Mouse (Mus musculus) heart, embryonic 16.5 days (tissue): ENCODE results near the gene Msi1. TPM values are rescaled to one million over a fixed set of nuclear protein-coding genes. Genes with fewer than 3 reads are reported as not detected.

Source experiments
- ATAC-seq: fragments of 200-750 bp; cut with Nextera tagmentation; replicated peaks from 2 replicates; pipeline ENCODE4 v1.8.0; 2017; ENCODE audit warnings: moderate number of reproducible peaks; ENCODE audit not compliant: insufficient read depth, low FRiP score; ENCODE audit errors: extremely low read depth
- H3K27ac ChIP-seq: fragments of 300-500 bp; sonication (generic); 2 replicates; pipeline ENCODE4 v1.5.1; 2014; ENCODE audit warnings: mild to moderate bottlenecking, low read length, control low read depth, moderate library complexity
- H3K27me3 ChIP-seq: fragments of 300-500 bp; sonication (generic); 2 replicates; pipeline ENCODE4 v1.6.1; 2014; ENCODE audit warnings: low read length, mixed read lengths; ENCODE audit not compliant: control insufficient read depth, insufficient read depth
- H3K36me3 ChIP-seq: fragments of 300-500 bp; sonication (generic); 2 replicates; pipeline ENCODE4 v1.6.1; 2014; ENCODE audit not compliant: control insufficient read depth, insufficient read depth
- H3K4me1 ChIP-seq: fragments of 300-500 bp; sonication (generic); 2 replicates; pipeline ENCODE4 v1.6.1; 2014; ENCODE audit warnings: low read length, mixed read lengths; ENCODE audit not compliant: control insufficient read depth, insufficient read depth
- H3K4me2 ChIP-seq: fragments of 300-500 bp; sonication (generic); 2 replicates; pipeline ENCODE4 v1.6.1; 2014; ENCODE audit warnings: low read depth, mild to moderate bottlenecking, control low read depth, low read length
- H3K4me3 ChIP-seq: fragments of 300-500 bp; sonication (generic); 2 replicates; pipeline ENCODE4 v1.5.1; 2014; ENCODE audit warnings: mild to moderate bottlenecking, control low read depth, low read length
- H3K9ac ChIP-seq: fragments of 300-500 bp; sonication (generic); 2 replicates; pipeline ENCODE4 v1.6.1; 2014; ENCODE audit warnings: low read length, control low read depth
- H3K9me3 ChIP-seq: fragments of 300-500 bp; sonication (generic); replicated peaks from 2 replicates; pipeline ENCODE4 v1.6.1; 2016; ENCODE audit warnings: low read length; ENCODE audit not compliant: control insufficient read depth
- WGBS: fragments of 180-500 bp; shearing (Covaris S2); extraction: QIAGEN DNeasy Blood & Tissue Kit; methylation state at CpG from one replicate; pipeline ENCODE4 v1.1.7; 2014; 5-methylcytosine and 5-hydroxymethylcytosine counted together
- polyA plus RNA-seq: library from polyadenylated mRNA; unstranded; fragments of >200 nt; fragmentation: Nextera tagmentation; extraction: Ambion mirVana; gene quantifications from 2 replicates; pipeline ENCODE4 v1.2.1, GENCODE M21; 2015

Gene Msi1
- polyA plus RNA-seq: 1.1 and 1.8 TPM in 2 replicates

GRCm38 (mm10) chr5:115429359-115430186 is at the start of gene Msi1:
Gene Msi1, plus strand, starts transcription at chr5:115429599.
- H3K27me3 ChIP-seq: peaks cover 30% of the 10 kb centered on the region

GRCm38 (mm10) chr5:115391935-115392334 is 37.5 kb upstream of the Msi1 start:
- Histone ChIP-seq H3K36me3 (no peaks in the 10 kb centered on the region), H3K4me1 (no peaks in the 10 kb centered on the region), H3K9me3 (no peaks in the 10 kb centered on the region), H3K9ac (no peak overlapping the region), H3K4me3 (no peak overlapping the region), H3K4me2 (no peak overlapping the region), H3K27me3 (0 out of 2 replicates have a peak, but pooled peaks cover 3% of the 10 kb centered on the region), H3K27ac (no peak overlapping the region)
- ATAC-seq: no peak
- WGBS: 40% methylated on average over 9 of the region's 9 CpGs

More at GRCm38 (mm10) chr5:115429359-115430186, at the start of gene Msi1:
- H3K4me3 ChIP-seq: peak within 1 kb of the TSS; percentile 83
- H3K4me1 ChIP-seq: peaks cover 4% of the 10 kb centered on the region
- no peaks in the 10 kb centered on the region for H3K9me3 ChIP-seq
- H3K36me3 ChIP-seq: no peaks in the 10 kb centered on the region
- peak within 1 kb of the TSS; percentile 97 for H3K4me2 ChIP-seq
- no peak within 1 kb of the TSS for H3K27ac ChIP-seq
- ATAC-seq: peak; percentile 62
- H3K9ac ChIP-seq: peak within 1 kb of the TSS; percentile 84
- under 1% methylated on average over 60 of the region's 117 CpGs for WGBS

- 62% methylated on average over 1 of the region's 1 CpGs for WGBS
- H3K9me3 ChIP-seq: no peaks in the 10 kb centered on the region
- H3K36me3 ChIP-seq: no peaks in the 10 kb centered on the region
- ATAC-seq: no peak
- no peak overlapping the region for H3K27ac ChIP-seq
- H3K27me3 ChIP-seq: peaks cover 3% of the 10 kb centered on the region; the same call in 1 of the 2 replicates
- no peak overlapping the region for H3K4me3 ChIP-seq
- H3K9ac ChIP-seq: no peak overlapping the region
- no peak overlapping the region for H3K4me2 ChIP-seq
- H3K4me1 ChIP-seq: no peaks in the 10 kb centered on the region
These were observed 36.4 kb upstream of the Msi1 start for GRCm38 (mm10) chr5:115392969-115393368.

GRCm38 (mm10) chr5:115394223-115394622 is 35.2 kb upstream of the Msi1 start:
- peaks cover 5% of the 10 kb centered on the region; the same call in 1 of the 2 replicates for H3K27me3 ChIP-seq
- no peak overlapping the region for H3K27ac ChIP-seq
- 8% methylated on average over 8 of the region's 8 CpGs for WGBS
- H3K4me3 ChIP-seq: no peak overlapping the region
- no peaks in the 10 kb centered on the region for H3K36me3 ChIP-seq
- H3K4me1 ChIP-seq: peaks cover 2% of the 10 kb centered on the region; the same call in 1 of the 2 replicates
- no peak overlapping the region for H3K9ac ChIP-seq
- no peaks in the 10 kb centered on the region for H3K9me3 ChIP-seq
- 0 out of 2 replicates have a peak, but pooled peaks have one; percentile 28 for ATAC-seq
- H3K4me2 ChIP-seq: peak overlapping the region; percentile 23; the same call in 1 of the 2 replicates

- no peak overlapping the region for H3K4me3 ChIP-seq
- H3K9ac ChIP-seq: no peak overlapping the region
- no peak for ATAC-seq
- H3K9me3 ChIP-seq: no peaks in the 10 kb centered on the region
- H3K4me1 ChIP-seq: peaks cover 2% of the 10 kb centered on the region; the same call in 1 of the 2 replicates
- WGBS: 26% methylated on average over 10 of the region's 10 CpGs
- H3K27me3 ChIP-seq: peaks cover 5% of the 10 kb centered on the region; the same call in 1 of the 2 replicates
- no peak overlapping the region for H3K4me2 ChIP-seq
- H3K27ac ChIP-seq: no peak overlapping the region
- no peaks in the 10 kb centered on the region for H3K36me3 ChIP-seq
These were observed 34.6 kb upstream of the Msi1 start for GRCm38 (mm10) chr5:115394836-115395235.

- Histone ChIP-seq H3K27ac (no peak overlapping the region), H3K27me3 (peaks cover 10% of the 10 kb centered on the region; the same call in 1 of the 2 replicates), H3K9ac (no peak overlapping the region), H3K4me2 (no peak overlapping the region), H3K36me3 (no peaks in the 10 kb centered on the region), H3K9me3 (no peaks in the 10 kb centered on the region), H3K4me1 (peaks cover 2% of the 10 kb centered on the region; the same call in 1 of the 2 replicates), H3K4me3 (no peak overlapping the region)
- whole genome bisulfite sequencing: 67% methylated on average over 11 of the region's 11 CpGs
- no peak for ATAC-seq
These were observed 32.7 kb upstream of the Msi1 start for GRCm38 (mm10) chr5:115396654-115397053.

GRCm38 (mm10) chr5:115397839-115398780 is 31.3 kb upstream of the Msi1 start:
- no peaks in the 10 kb centered on the region for H3K36me3 ChIP-seq
- H3K27me3 ChIP-seq: peaks cover 10% of the 10 kb centered on the region; the same call in 1 of the 2 replicates
- peak overlapping the region; percentile 79 for H3K4me2 ChIP-seq
- H3K9me3 ChIP-seq: no peaks in the 10 kb centered on the region
- no peak for ATAC-seq
- no peak overlapping the region for H3K27ac ChIP-seq
- H3K4me1 ChIP-seq: peaks cover 2% of the 10 kb centered on the region; the same call in 1 of the 2 replicates
- 4% methylated on average over 48 of the region's 48 CpGs for WGBS
- H3K9ac ChIP-seq: peak overlapping the region; percentile 72
- peak overlapping the region; percentile 47 for H3K4me3 ChIP-seq

GRCm38 (mm10) chr5:115402063-115402462 is 27.3 kb upstream of the Msi1 start:
- Histone ChIP-seq H3K27me3 (peaks cover 10% of the 10 kb centered on the region; the same call in 1 of the 2 replicates), H3K4me3 (no peak overlapping the region), H3K4me2 (no peak overlapping the region), H3K9me3 (no peaks in the 10 kb centered on the region), H3K27ac (no peak overlapping the region), H3K36me3 (no peaks in the 10 kb centered on the region), H3K9ac (no peak overlapping the region), H3K4me1 (peaks cover 11% of the 10 kb centered on the region)
- WGBS: 87% methylated on average over 8 of the region's 8 CpGs
- no peak for ATAC-seq
